Comparison of ENCODE assay signal across 14 mouse cellular contexts in genomic region chr4:137158201-137158600, GRCm38 (mm10).
DNase-seq lines count a peak whose midpoint lies in the region; ATAC-seq lines count a peak whose summit lies in the region.
"Had no signal": no experiment of that assay in that cellular context is flagged by ENCODE, and none has a peak within 500 bp of the region (broad histone marks: within the 10 kb centered on the region; RNA-seq: fewer than 3 reads in every experiment).

No protein-coding gene starts in this region.

- ATAC-seq in forebrain, embryonic 14.5 days = no peak
- no peak for ATAC-seq in forebrain, embryonic 11.5 days (replicated peaks; ENCODE audit: low FRiP score)
- no peak for ATAC-seq in limb, embryonic 12.5 days (ENCODE audit: insufficient number of reproducible peaks, insufficient read depth, low FRiP score, low TSS enrichment, low read depth)
- ATAC-seq in limb, embryonic 15.5 days (ENCODE audit: insufficient number of reproducible peaks, low FRiP score, low TSS enrichment, low read depth) = 0 out of 2 replicates have a peak, but pooled peaks have one; percentile 23
- ATAC-seq: forebrain, embryonic 13.5 days; intestine, embryonic 15.5 days; midbrain, embryonic 16.5 days had no signal

- H3K9me3 ChIP-seq in forebrain, embryonic 14.5 days (replicated peaks; ENCODE audit: control insufficient read depth, low read length) = no peaks in the 10 kb centered on the region
- H3K9me3 ChIP-seq in forebrain, embryonic 11.5 days (ENCODE audit: control insufficient read depth, low read length) = no peaks in the 10 kb centered on the region
- H3K9me3 ChIP-seq in limb, embryonic 12.5 days = no peaks in the 10 kb centered on the region
- H3K9me3 ChIP-seq in limb, embryonic 10.5 days (replicated peaks) = no peaks in the 10 kb centered on the region
- no peaks in the 10 kb centered on the region for H3K9me3 ChIP-seq in limb, embryonic 15.5 days
- H3K9me3 ChIP-seq: forebrain, embryonic 13.5 days; intestine, embryonic 15.5 days had no signal

- H3K4me2 ChIP-seq in forebrain, embryonic 14.5 days (ENCODE audit: low read length) = no peak overlapping the region
- no peak overlapping the region for H3K4me2 ChIP-seq in forebrain, embryonic 11.5 days (ENCODE audit: low read depth, low read length, severe bottlenecking)
- no peak overlapping the region for H3K4me2 ChIP-seq in limb, embryonic 12.5 days
- H3K4me2 ChIP-seq in limb, embryonic 15.5 days = no peak overlapping the region
- H3K4me2 ChIP-seq: forebrain, embryonic 13.5 days; intestine, embryonic 15.5 days; lung, embryonic 14.5 days had no signal

- H3K27ac ChIP-seq in forebrain, embryonic 14.5 days (ENCODE audit: low read depth, low read length) = no peak overlapping the region
- H3K27ac ChIP-seq in forebrain, embryonic 11.5 days (ENCODE audit: low read depth, low read length) = no peak overlapping the region
- peak overlapping the region; percentile 56 for H3K27ac ChIP-seq in limb, embryonic 12.5 days
- no peak overlapping the region for H3K27ac ChIP-seq in limb, embryonic 10.5 days
- peak overlapping the region; percentile 72 for H3K27ac ChIP-seq in limb, embryonic 15.5 days
- H3K27ac ChIP-seq: forebrain, embryonic 13.5 days; intestine, embryonic 15.5 days had no signal

- no peaks in the 10 kb centered on the region for H3K4me1 ChIP-seq in forebrain, embryonic 14.5 days (ENCODE audit: control insufficient read depth, insufficient read depth, low read length)
- no peaks in the 10 kb centered on the region for H3K4me1 ChIP-seq in forebrain, embryonic 11.5 days (replicated peaks; ENCODE audit: control insufficient read depth, insufficient read depth, low read length)
- H3K4me1 ChIP-seq in limb, embryonic 12.5 days (replicated peaks) = peaks cover 15% of the 10 kb centered on the region
- H3K4me1 ChIP-seq in limb, embryonic 10.5 days = peaks cover 23% of the 10 kb centered on the region
- peaks cover 30% of the 10 kb centered on the region for H3K4me1 ChIP-seq in limb, embryonic 15.5 days
- H3K4me1 ChIP-seq: intestine, embryonic 15.5 days had no signal

- DNase-seq in forebrain, embryonic 14.5 days (ENCODE audit: low spot score) = peak; percentile 17
- no peak for DNase-seq in forebrain, embryonic 11.5 days (ENCODE audit: low spot score)
- DNase-seq in limb, embryonic 10.5 days (ENCODE audit: low spot score) = no peak
- peak; percentile 80 for DNase-seq in adrenal gland, postnatal 14 days
- DNase-seq in thymus, postnatal 25 days = no peak
- DNase-seq in lung, postnatal 25 days (ENCODE audit: low spot score) = no peak
- DNase-seq: cerebellum, adult 11-12 months; lung, embryonic 14.5 days; thymus, adult 18-20 months had no signal

- no peaks in the 10 kb centered on the region for H3K27me3 ChIP-seq in forebrain, embryonic 14.5 days (replicated peaks; ENCODE audit: control insufficient read depth, insufficient read depth, low read length)
- H3K27me3 ChIP-seq in forebrain, embryonic 11.5 days (ENCODE audit: control insufficient read depth, insufficient read depth, low read length) = no peaks in the 10 kb centered on the region
- H3K27me3 ChIP-seq in limb, embryonic 12.5 days = peaks cover 7% of the 10 kb centered on the region
- peaks cover 6% of the 10 kb centered on the region for H3K27me3 ChIP-seq in limb, embryonic 10.5 days (ENCODE audit: low read depth, poor library complexity, severe bottlenecking)
- H3K27me3 ChIP-seq in limb, embryonic 15.5 days = no peaks in the 10 kb centered on the region; the same call in 1 of the 2 replicates
- H3K27me3 ChIP-seq: intestine, embryonic 15.5 days had no signal

- H3K36me3 ChIP-seq in forebrain, embryonic 14.5 days (ENCODE audit: control insufficient read depth, insufficient read depth, low read length) = no peaks in the 10 kb centered on the region
- H3K36me3 ChIP-seq in forebrain, embryonic 11.5 days (ENCODE audit: control insufficient read depth, insufficient read depth, low read length) = no peaks in the 10 kb centered on the region
- no peaks in the 10 kb centered on the region for H3K36me3 ChIP-seq in limb, embryonic 12.5 days
- no peaks in the 10 kb centered on the region for H3K36me3 ChIP-seq in limb, embryonic 10.5 days
- no peaks in the 10 kb centered on the region for H3K36me3 ChIP-seq in limb, embryonic 15.5 days
- H3K36me3 ChIP-seq: intestine, embryonic 15.5 days had no signal

- H3K9ac ChIP-seq in forebrain, embryonic 14.5 days (ENCODE audit: low read length) = 0 out of 2 replicates have a peak overlapping the region, but pooled peaks have one; percentile 3
- H3K9ac ChIP-seq in forebrain, embryonic 11.5 days (ENCODE audit: low read length) = no peak overlapping the region
- no peak overlapping the region for H3K9ac ChIP-seq in limb, embryonic 12.5 days (replicated peaks)
- H3K9ac ChIP-seq in limb, embryonic 15.5 days = no peak overlapping the region
- H3K9ac ChIP-seq: forebrain, embryonic 13.5 days; intestine, embryonic 15.5 days; lung, embryonic 14.5 days had no signal

- WGBS in forebrain, embryonic 14.5 days = 66% methylated on average over 9 of the region's 9 CpGs
- WGBS in forebrain, embryonic 11.5 days = 88% methylated on average over 9 of the region's 9 CpGs
- 53% methylated on average over 9 of the region's 9 CpGs for WGBS in limb, embryonic 12.5 days
- WGBS in limb, embryonic 10.5 days = 54% methylated on average over 9 of the region's 9 CpGs
- 47% methylated on average over 9 of the region's 9 CpGs for WGBS in limb, embryonic 15.5 days

- no peak overlapping the region for H3K4me3 ChIP-seq in forebrain, embryonic 14.5 days (ENCODE audit: low read depth, low read length)
- H3K4me3 ChIP-seq in forebrain, embryonic 11.5 days (ENCODE audit: low read depth, low read length) = no peak overlapping the region
- no peak overlapping the region for H3K4me3 ChIP-seq in limb, embryonic 12.5 days (replicated peaks)
- no peak overlapping the region for H3K4me3 ChIP-seq in limb, embryonic 10.5 days
- no peak overlapping the region for H3K4me3 ChIP-seq in limb, embryonic 15.5 days
- H3K4me3 ChIP-seq: forebrain, embryonic 13.5 days; intestine, embryonic 15.5 days had no signal

Comparison
In these comparisons a context has a peak if more than half of its experiments do, and no peak if none do; other contexts are left out.
1. DNase-seq: peak in forebrain, embryonic 14.5 days (single experiment) and adrenal gland, postnatal 14 days (single experiment); none in forebrain, embryonic 11.5 days (single experiment), limb, embryonic 10.5 days (single experiment), thymus, postnatal 25 days (single experiment) and lung, postnatal 25 days (single experiment).
2. H3K27ac ChIP-seq: peak in limb, embryonic 12.5 days (single experiment) and limb, embryonic 15.5 days (single experiment); none in forebrain, embryonic 14.5 days (single experiment), forebrain, embryonic 11.5 days (single experiment) and limb, embryonic 10.5 days (single experiment).